Mouse (Mus musculus) liver, embryonic 14.5 days (tissue): ENCODE data around the gene Samd4.

Source experiments
- CTCF ChIP-seq: IDR thresholded peaks from 2 replicates; pipeline ENCODE4 v1.5.1; 2016; ENCODE audit warnings: antibody characterized with exemption, low read depth, control low read depth
- EP300 ChIP-seq: IDR thresholded peaks from 2 replicates; pipeline ENCODE4 v1.6.1; 2016; ENCODE audit warnings: antibody characterized with exemption, low read depth

DNA sequence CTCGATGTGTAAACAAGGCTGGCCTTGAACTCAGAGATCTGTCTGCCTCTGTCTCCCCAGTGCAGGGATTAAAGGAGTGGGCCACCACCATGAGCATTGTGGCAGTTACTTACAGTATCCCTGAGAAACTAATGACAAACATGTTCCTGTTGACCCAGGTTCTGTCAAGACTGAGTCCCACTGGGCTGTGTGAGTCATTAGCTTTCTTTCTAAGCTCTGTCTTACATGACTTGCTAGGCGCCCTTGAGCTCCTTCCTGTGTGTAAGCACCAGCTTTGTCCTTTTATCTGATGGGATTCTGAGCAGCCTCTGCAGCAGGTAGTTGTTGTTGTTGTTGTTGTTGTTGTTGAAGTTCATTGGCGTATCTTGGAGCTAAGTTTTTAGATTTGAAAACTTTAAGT, 61.8 kb downstream of the Samd4 start:
- TF ChIP-seq EP300, result no peak
- no peak for TF ChIP-seq CTCF
